Mouse (Mus musculus): ENCODE results near the gene Trpm2.
"Not testable (repeated sequence)": the region's sequence is repeated elsewhere in the genome, so short reads cannot be mapped to it uniquely, and the experiment has no call there.

Trpm2 gene

GRCm38 (mm10) chr10:77978351-77979350 lies 8.3 kb upstream of the Trpm2 start, which contains the start of gene 1810043G02Rik:
Gene 1810043G02Rik (plus strand): TSS chr10:77978524.
- peak; percentile 98 for DNase-seq (ENCODE audit: low read depth, low spot score)

- no peak for DNase-seq (ENCODE audit: low read depth, low spot score)
Measured at GRCm38 (mm10) chr10:77976458-77977150, 6.2 kb upstream of the Trpm2 start.

- DNase-seq (ENCODE audit: low read depth, low spot score), result no peak
Measured at GRCm38 (mm10) chr10:77975653-77976052, 5.3 kb upstream of the Trpm2 start.

- DNase-seq (ENCODE audit: low read depth, low spot score), result no peak
Measured at GRCm38 (mm10) chr10:77974811-77975210, 4.4 kb upstream of the Trpm2 start.

- no peak for DNase-seq (ENCODE audit: low read depth, low spot score)
Measured at GRCm38 (mm10) chr10:77974323-77974722, 4.0 kb upstream of the Trpm2 start.

GRCm38 (mm10) chr10:77971709-77972553 lies 1.6 kb upstream of the Trpm2 start:
- peak; percentile 82 for DNase-seq (ENCODE audit: low read depth, low spot score)

GRCm38 (mm10) chr10:77971191-77971590 lies 828 bp upstream of the Trpm2 start:
- DNase-seq (ENCODE audit: low read depth, low spot score), result no peak

- DNase-seq (ENCODE audit: low read depth, low spot score), result no peak
Measured at GRCm38 (mm10) chr10:77969973-77970325, 414 bp downstream of the Trpm2 start.

- peak; percentile 51 for DNase-seq (ENCODE audit: low read depth, low spot score)
Measured at GRCm38 (mm10) chr10:77969274-77969972, 940 bp downstream of the Trpm2 start.

GRCm38 (mm10) chr10:77963971-77964370 lies 6.4 kb downstream of the Trpm2 start:
- no peak for DNase-seq (ENCODE audit: low read depth, low spot score)

GRCm38 (mm10) chr10:77962725-77963124 lies 7.6 kb downstream of the Trpm2 start:
- no peak for DNase-seq (ENCODE audit: low read depth, low spot score)

GRCm38 (mm10) chr10:77950468-77950867 lies 19.9 kb downstream of the Trpm2 start:
- not testable (repeated sequence) for DNase-seq (ENCODE audit: low read depth, low spot score)

- DNase-seq (ENCODE audit: low read depth, low spot score), result no peak
Measured at GRCm38 (mm10) chr10:77939685-77940084, 30.7 kb downstream of the Trpm2 start.

- no peak for DNase-seq (ENCODE audit: low read depth, low spot score)
Measured at GRCm38 (mm10) chr10:77927375-77927774, 43.0 kb downstream of the Trpm2 start.

GRCm38 (mm10) chr10:77926140-77926539 lies 44.2 kb downstream of the Trpm2 start:
- peak; percentile 54 for DNase-seq (ENCODE audit: low read depth, low spot score)

GRCm38 (mm10) chr10:77922681-77923080 lies 47.7 kb downstream of the Trpm2 start:
- no peak for DNase-seq (ENCODE audit: low read depth, low spot score)

- DNase-seq (ENCODE audit: low read depth, low spot score), result no peak
Measured at GRCm38 (mm10) chr10:77921009-77921408, 49.4 kb downstream of the Trpm2 start.

- DNase-seq (ENCODE audit: low read depth, low spot score), result peak; percentile 55
Measured at GRCm38 (mm10) chr10:77916636-77917335, 53.6 kb downstream of the Trpm2 start.

GRCm38 (mm10) chr10:77913292-77913691 lies 57.1 kb downstream of the Trpm2 start:
- no peak for DNase-seq (ENCODE audit: low read depth, low spot score)

GRCm38 (mm10) chr10:77912605-77913004 lies 57.8 kb downstream of the Trpm2 start:
- DNase-seq (ENCODE audit: low read depth, low spot score), result no peak

All from ZHBTc4 (cell line).